Mouse (Mus musculus): Measurements from ENCODE around the gene Ift122. TPM values are rescaled to one million over a fixed set of nuclear protein-coding genes. Genes with fewer than 3 reads are reported as not detected.

The Ift122 gene
- total RNA-seq, 2 experiments from 2014 or later, result 16.3 to 16.7 TPM

- DNase-seq, result no peak
These were observed 37.8 kb downstream of the Ift122 start for GRCm38 (mm10) chr6:115891061-115891460.

GRCm38 (mm10) chr6:115891497-115892061 lies 38.3 kb downstream of the Ift122 start:
- DNase-seq, result peak in 1 of 2 experiments; percentile 47

GRCm38 (mm10) chr6:115892363-115892762 lies 39.1 kb downstream of the Ift122 start:
- DNase-seq, result no peak

GRCm38 (mm10) chr6:115896346-115896745 lies 43.1 kb downstream of the Ift122 start:
- no peak for DNase-seq

GRCm38 (mm10) chr6:115897117-115897516 lies 43.8 kb downstream of the Ift122 start:
- DNase-seq, result peak; percentile 44 to 49

GRCm38 (mm10) chr6:115897926-115898520 lies 44.8 kb downstream of the Ift122 start:
- DNase-seq, result no peak

- peak; percentile 86 to 90 for DNase-seq
These were observed 47.8 kb downstream of the Ift122 start for GRCm38 (mm10) chr6:115901062-115901461.

- DNase-seq, result peak; percentile 66 to 70
These were observed 48.2 kb downstream of the Ift122 start for GRCm38 (mm10) chr6:115901489-115901931.

- no peak for DNase-seq
These were observed 49.3 kb downstream of the Ift122 start for GRCm38 (mm10) chr6:115902545-115902944.

- no peak for DNase-seq
These were observed 52.3 kb downstream of the Ift122 start for GRCm38 (mm10) chr6:115905568-115905967.

- peak in 1 of 2 experiments; percentile 40 for DNase-seq
These were observed 53.2 kb downstream of the Ift122 start for GRCm38 (mm10) chr6:115906455-115906854.

- no peak for DNase-seq
These were observed 53.6 kb downstream of the Ift122 start for GRCm38 (mm10) chr6:115906871-115907270.

- DNase-seq, result peak; percentile 48 to 49
These were observed 55.2 kb downstream of the Ift122 start for GRCm38 (mm10) chr6:115908421-115908982.

GRCm38 (mm10) chr6:115909052-115909451 lies 55.8 kb downstream of the Ift122 start:
- no peak for DNase-seq

GRCm38 (mm10) chr6:115909940-115910339 lies 56.7 kb downstream of the Ift122 start:
- DNase-seq, result peak; percentile 60 to 64

- no peak for DNase-seq
These were observed 58.5 kb downstream of the Ift122 start for GRCm38 (mm10) chr6:115911763-115912162.

GRCm38 (mm10) chr6:115913482-115913881 lies 60.2 kb downstream of the Ift122 start:
- DNase-seq, result no peak

GRCm38 (mm10) chr6:115914511-115915202 lies 61.4 kb downstream of the Ift122 start:
- no peak for DNase-seq

- DNase-seq, result no peak
These were observed 62.6 kb downstream of the Ift122 start for GRCm38 (mm10) chr6:115915601-115916445.

GRCm38 (mm10) chr6:115916611-115917010 lies 63.3 kb downstream of the Ift122 start:
- no peak for DNase-seq

GRCm38 (mm10) chr6:115918615-115919014 lies 65.3 kb downstream of the Ift122 start:
- DNase-seq, result no peak

- no peak for DNase-seq
These were observed 66.6 kb downstream of the Ift122 start for GRCm38 (mm10) chr6:115919876-115920275.

Data from adrenal gland, postnatal 36 days (tissue).